In the genomic region with DNA sequence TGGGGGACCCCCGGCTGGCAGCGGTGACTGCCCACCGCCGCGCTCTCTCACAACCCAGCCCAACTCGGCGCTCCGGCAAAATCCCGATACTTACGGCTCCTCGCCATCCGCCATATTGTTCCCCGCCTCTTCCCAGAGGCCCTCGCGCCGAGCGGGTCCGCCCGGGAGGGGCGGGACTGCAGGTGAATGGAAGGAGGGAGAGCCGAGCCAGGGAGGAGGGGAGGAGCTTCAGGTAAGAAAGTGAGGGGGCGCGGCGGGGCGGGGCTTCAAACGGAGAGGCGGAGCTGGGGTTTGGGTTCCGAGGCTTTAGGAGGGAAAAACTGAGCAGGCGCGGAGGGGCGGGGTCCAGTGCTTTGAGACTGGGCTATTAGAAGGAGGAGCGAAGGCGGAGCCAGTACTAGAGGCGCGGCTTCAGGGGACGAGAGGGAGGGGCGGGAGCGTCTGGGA, we compare ENCODE assay signal across 8 mouse cellular contexts. TPM values are rescaled to one million over a fixed set of nuclear protein-coding genes. Genes with fewer than 3 reads are reported as not detected.
DNase-seq lines count a peak whose midpoint lies in the region; ATAC-seq lines count a peak whose summit lies in the region.

A gene (minus strand): TSS at position 209 of the 447 bp plus-strand sequence.

- H3K9ac ChIP-seq in hindbrain, embryonic 16.5 days (ENCODE audit: low read depth, low read length), result peak within 1 kb of the TSS; percentile 95

- peak within 1 kb of the TSS; percentile 84 for H3K27ac ChIP-seq in hindbrain, embryonic 16.5 days (ENCODE audit: low read depth, low read length)
- H3K27ac ChIP-seq in macrophage, result peak within 1 kb of the TSS; percentile 33

- DNase-seq in WW6 (ENCODE audit: low read depth, low spot score), result peak; percentile 96
- DNase-seq in cerebellum, postnatal 4 days (ENCODE audit: low spot score in 2 of 2), result peak; percentile 96 to 98
- peak; percentile 100 for DNase-seq in gastrocnemius, adult 18-20 months (ENCODE audit: low spot score)
- DNase-seq in left cerebral cortex, adult 18-20 months (ENCODE audit: low spot score in 2 of 2), result peak; percentile 99
- peak; percentile 99 for DNase-seq in right cerebral cortex, adult 18-20 months
- DNase-seq in urinary bladder, postnatal 10 days (ENCODE audit: low spot score), result peak; percentile 98

- H3K4me1 ChIP-seq in hindbrain, embryonic 16.5 days (ENCODE audit: control insufficient read depth, insufficient read depth, low read depth, low read length), result peaks cover 9% of the 10 kb centered on the region

- peaks cover 48% of the 10 kb centered on the region for H3K79me2 ChIP-seq in macrophage (ENCODE audit: inconsistent target)

- no peaks in the 10 kb centered on the region for H3K36me3 ChIP-seq in hindbrain, embryonic 16.5 days (ENCODE audit: control insufficient read depth, insufficient read depth, low read length)
- H3K36me3 ChIP-seq in macrophage (ENCODE audit: inconsistent target), result 0 out of 2 replicates have a peak, but pooled peaks cover 5% of the 10 kb centered on the region

- peak within 1 kb of the TSS; percentile 94 for H3K4me3 ChIP-seq in hindbrain, embryonic 16.5 days (ENCODE audit: low read length)
- H3K4me3 ChIP-seq in macrophage (ENCODE audit: inconsistent target), result peak within 1 kb of the TSS; percentile 46

- no peaks in the 10 kb centered on the region for H3K9me3 ChIP-seq in hindbrain, embryonic 16.5 days (ENCODE audit: control insufficient read depth, low read length)

- H3K4me2 ChIP-seq in hindbrain, embryonic 16.5 days (ENCODE audit: low read length), result peak within 1 kb of the TSS; percentile 73

- peak; percentile 98 for ATAC-seq in hindbrain, embryonic 16.5 days

- 1% methylated on average over 35 of the region's 38 CpGs for WGBS in hindbrain, embryonic 16.5 days
- under 1% methylated on average over 36 of the region's 38 CpGs for WGBS in macrophage (ENCODE audit: missing documents)

- H3K27me3 ChIP-seq in hindbrain, embryonic 16.5 days (replicated peaks; ENCODE audit: control insufficient read depth, insufficient read depth, low read length), result no peaks in the 10 kb centered on the region

RNA-seq across cellular contexts. Expression of the gene that starts here (rescaled TPM):
- total RNA-seq in gastrocnemius, adult 18-20 months (2021), result 10 to 100 TPM; 30.3 to 39.0 TPM
- 81.8 and 89.3 TPM in 2 replicates for polyA plus RNA-seq in hindbrain, embryonic 16.5 days (2015; fragmentation: Nextera tagmentation; extraction: Ambion mirVana)
- total RNA-seq in left cerebral cortex, adult 18-20 months (2021), result 10 to 100 TPM; 70.9 to 74.3 TPM
- 100 to 1,000 TPM in 13 of 26 experiments, 10 to 100 TPM in 13; 41.1 to 153 (median 102) TPM for total RNA-seq in macrophage (2018; cell fraction: chromatin; rRNA removed)
- 10 to 100 TPM; 33.3 to 41.9 (median 36.9) TPM for total RNA-seq in macrophage (2018; cell fraction: cytosol; rRNA removed)
- 100 to 1,000 TPM in 2 of 26 experiments, 10 to 100 TPM in 24; 34.7 to 113 (median 66.4) TPM for total RNA-seq in macrophage (2018; cell fraction: nucleus; rRNA removed)
- polyA plus RNA-seq in macrophage (2018), result 40.7 to 57.8 TPM (median 56.6 TPM) in 3 replicates

Comparison
In these comparisons a context has a peak if more than half of its experiments do, and no peak if none do; other contexts are left out.
1. Peak in every context shown above with its lines: DNase-seq, ATAC-seq, H3K4me3 ChIP-seq and H3K27ac ChIP-seq.